Mouse (Mus musculus) neural tube, embryonic 14.5 days (tissue): ENCODE data around the gene Ephb1. TPM values are rescaled to one million over a fixed set of nuclear protein-coding genes. Genes with fewer than 3 reads are reported as not detected.

Experiments used
- ATAC-seq: fragments of 200-750 bp; cut with Nextera tagmentation; 2 replicates; pipeline ENCODE4 v1.8.0; 2017; ENCODE audit warnings: low read depth, mild to moderate bottlenecking, moderate TSS enrichment, moderate library complexity
- H3K27ac ChIP-seq: fragments of 300-500 bp; sonication (generic); 2 replicates; pipeline ENCODE4 v1.5.1; 2014; ENCODE audit warnings: low read depth, mild to moderate bottlenecking, control low read depth, low read length, moderate library complexity, mixed read lengths
- H3K27me3 ChIP-seq: fragments of 300-500 bp; sonication (generic); 2 replicates; pipeline ENCODE4 v1.6.1; 2014; ENCODE audit warnings: low read length; ENCODE audit not compliant: control insufficient read depth, insufficient read depth
- H3K36me3 ChIP-seq: fragments of 300-500 bp; sonication (generic); 2 replicates; pipeline ENCODE4 v1.6.1; 2014; ENCODE audit warnings: low read length, mixed read lengths; ENCODE audit not compliant: control insufficient read depth, insufficient read depth
- H3K4me1 ChIP-seq: fragments of 300-500 bp; sonication (generic); 2 replicates; pipeline ENCODE4 v1.6.1; 2014; ENCODE audit warnings: low read length; ENCODE audit not compliant: control insufficient read depth, insufficient read depth
- H3K4me2 ChIP-seq: fragments of 300-500 bp; sonication (generic); 2 replicates; pipeline ENCODE4 v1.6.1; 2014; ENCODE audit warnings: mild to moderate bottlenecking, low read depth, low read length, control low read depth
- H3K4me3 ChIP-seq: fragments of 300-500 bp; sonication (generic); 2 replicates; pipeline ENCODE4 v1.5.1; 2014; ENCODE audit warnings: low read depth, low read length, control low read depth, mixed read lengths
- H3K9ac ChIP-seq: fragments of 300-500 bp; sonication (generic); replicated peaks from 2 replicates; pipeline ENCODE4 v1.6.1; 2014; ENCODE audit warnings: low read depth, mild to moderate bottlenecking, control low read depth, low read length, mixed read lengths
- H3K9me3 ChIP-seq: fragments of 300-500 bp; sonication (generic); 2 replicates; pipeline ENCODE4 v1.6.1; 2016; ENCODE audit warnings: low read length; ENCODE audit not compliant: control insufficient read depth
- WGBS: fragments of 180-500 bp; shearing (Covaris S2); extraction: QIAGEN DNeasy Blood & Tissue Kit; methylation state at CpG from one replicate; pipeline ENCODE4 v1.1.7; 2014; 5-methylcytosine and 5-hydroxymethylcytosine counted together
- polyA plus RNA-seq: library from polyadenylated mRNA; unstranded; fragments of >200 nt; fragmentation: Nextera tagmentation; extraction: Ambion mirVana; gene quantifications from 2 replicates; pipeline ENCODE4 v1.2.1, GENCODE M21; 2014

Ephb1 gene
- polyA plus RNA-seq, 1 experiment from 2014 or later: 48.7 TPM

- Histone ChIP-seq H3K27ac (no peak overlapping the region), H3K4me1 (peaks cover 5% of the 10 kb centered on the region; the same call in 1 of the 2 replicates), H3K4me3 (no peak overlapping the region), H3K36me3 (no peaks in the 10 kb centered on the region), H3K27me3 (peaks cover 6% of the 10 kb centered on the region; the same call in 1 of the 2 replicates), H3K9me3 (no peaks in the 10 kb centered on the region), H3K4me2 (no peak overlapping the region), H3K9ac (no peak overlapping the region)
- ATAC-seq: peak; percentile 89
- 23% methylated on average over 13 of the region's 13 CpGs for WGBS
These were observed 161.5 kb downstream of the Ephb1 start for GRCm38 (mm10) chr9:102192724-102193685.

GRCm38 (mm10) chr9:102190058-102190457 is 164.4 kb downstream of the Ephb1 start:
- no peak overlapping the region for H3K9ac ChIP-seq
- H3K9me3 ChIP-seq: no peaks in the 10 kb centered on the region
- no peaks in the 10 kb centered on the region for H3K36me3 ChIP-seq
- no peak overlapping the region for H3K27ac ChIP-seq
- ATAC-seq: no peak
- 84% methylated on average over 9 of the region's 9 CpGs for WGBS
- H3K4me3 ChIP-seq: no peak overlapping the region
- peaks cover 5% of the 10 kb centered on the region; the same call in 1 of the 2 replicates for H3K4me1 ChIP-seq
- no peak overlapping the region for H3K4me2 ChIP-seq
- H3K27me3 ChIP-seq: peaks cover 4% of the 10 kb centered on the region; the same call in 1 of the 2 replicates

- Histone ChIP-seq H3K36me3 (no peaks in the 10 kb centered on the region), H3K27me3 (peaks cover 4% of the 10 kb centered on the region; the same call in 1 of the 2 replicates), H3K9ac (no peak overlapping the region), H3K4me2 (no peak overlapping the region), H3K4me1 (peaks cover 5% of the 10 kb centered on the region; the same call in 1 of the 2 replicates), H3K9me3 (no peaks in the 10 kb centered on the region), H3K27ac (no peak overlapping the region), H3K4me3 (no peak overlapping the region)
- 36% methylated on average over 11 of the region's 11 CpGs for WGBS
- ATAC-seq: no peak; the same call in 1 of the 2 replicates
These were observed 165.1 kb downstream of the Ephb1 start for GRCm38 (mm10) chr9:102189406-102189805.

GRCm38 (mm10) chr9:102183663-102184274 is 170.7 kb downstream of the Ephb1 start:
- no peak overlapping the region for H3K9ac ChIP-seq
- no peaks in the 10 kb centered on the region for H3K9me3 ChIP-seq
- H3K27ac ChIP-seq: 0 out of 2 replicates have a peak overlapping the region, but pooled peaks have one; percentile 16
- 60% methylated on average over 22 of the region's 22 CpGs for WGBS
- H3K4me3 ChIP-seq: no peak overlapping the region
- no peak overlapping the region for H3K4me2 ChIP-seq
- H3K36me3 ChIP-seq: no peaks in the 10 kb centered on the region
- no peak for ATAC-seq
- H3K4me1 ChIP-seq: no peaks in the 10 kb centered on the region
- peaks cover 4% of the 10 kb centered on the region; the same call in 1 of the 2 replicates for H3K27me3 ChIP-seq

GRCm38 (mm10) chr9:102181810-102182490 is 172.5 kb downstream of the Ephb1 start:
- peak; percentile 54; the same call in 1 of the 2 replicates for ATAC-seq
- Histone ChIP-seq H3K4me1 (no peaks in the 10 kb centered on the region), H3K4me2 (no peak overlapping the region), H3K27me3 (no peaks in the 10 kb centered on the region), H3K9ac (no peak overlapping the region), H3K9me3 (no peaks in the 10 kb centered on the region), H3K4me3 (no peak overlapping the region), H3K27ac (peak overlapping the region; percentile 22; the same call in 1 of the 2 replicates), H3K36me3 (no peaks in the 10 kb centered on the region)
- 48% methylated on average over 10 of the region's 10 CpGs for WGBS

GRCm38 (mm10) chr9:102181276-102181675 is 173.2 kb downstream of the Ephb1 start:
- Histone ChIP-seq H3K9me3 (no peaks in the 10 kb centered on the region), H3K27me3 (no peaks in the 10 kb centered on the region), H3K9ac (no peak overlapping the region), H3K36me3 (no peaks in the 10 kb centered on the region), H3K4me2 (no peak overlapping the region), H3K4me1 (no peaks in the 10 kb centered on the region), H3K4me3 (no peak overlapping the region), H3K27ac (peak overlapping the region; percentile 16; the same call in 1 of the 2 replicates)
- no peak; the same call in 1 of the 2 replicates for ATAC-seq
- WGBS: 36% methylated on average over 3 of the region's 3 CpGs

- no peaks in the 10 kb centered on the region for H3K4me1 ChIP-seq
- no peaks in the 10 kb centered on the region for H3K9me3 ChIP-seq
- H3K9ac ChIP-seq: no peak overlapping the region
- ATAC-seq: no peak
- H3K4me3 ChIP-seq: no peak overlapping the region
- no peaks in the 10 kb centered on the region for H3K27me3 ChIP-seq
- H3K36me3 ChIP-seq: no peaks in the 10 kb centered on the region
- no peak overlapping the region for H3K27ac ChIP-seq
- WGBS: 66% methylated on average over 2 of the region's 2 CpGs
- no peak overlapping the region for H3K4me2 ChIP-seq
These were observed 174.0 kb downstream of the Ephb1 start for GRCm38 (mm10) chr9:102180486-102180885.

- H3K36me3 ChIP-seq: no peaks in the 10 kb centered on the region
- no peak for ATAC-seq
- H3K27ac ChIP-seq: no peak overlapping the region
- no peak overlapping the region for H3K4me3 ChIP-seq
- H3K27me3 ChIP-seq: no peaks in the 10 kb centered on the region
- H3K4me1 ChIP-seq: no peaks in the 10 kb centered on the region
- H3K9me3 ChIP-seq: no peaks in the 10 kb centered on the region
- WGBS: 72% methylated on average over 2 of the region's 2 CpGs
- H3K4me2 ChIP-seq: no peak overlapping the region
- no peak overlapping the region for H3K9ac ChIP-seq
These were observed 174.4 kb downstream of the Ephb1 start for GRCm38 (mm10) chr9:102180070-102180469.
